Mouse (Mus musculus): ENCODE data around the gene Brip1. TPM values are rescaled to one million over a fixed set of nuclear protein-coding genes. Genes with fewer than 3 reads are reported as not detected.

The Brip1 gene
- polyA plus RNA-seq, 1 experiment from 2014 or later, result 5.6 TPM

GRCm38 (mm10) chr11:86115955-86116354 is 85.0 kb downstream of the Brip1 start:
- Histone ChIP-seq H3K4me1 (replicated peaks) (peaks cover 17% of the 10 kb centered on the region), H3K27ac (replicated peaks) (no peak overlapping the region), H3K4me3 (replicated peaks) (no peak overlapping the region), H3K4me2 (no peak overlapping the region), H3K9ac (no peak overlapping the region), H3K36me3 (replicated peaks) (no peaks in the 10 kb centered on the region), H3K9me3 (replicated peaks) (no peaks in the 10 kb centered on the region), H3K27me3 (no peaks in the 10 kb centered on the region)
- ATAC-seq (ENCODE audit: insufficient read depth), result no peak
- WGBS (ENCODE audit: insufficient replicate concordance), result 67% methylated on average over 1 of the region's 1 CpGs

- Histone ChIP-seq H3K4me3 (replicated peaks) (no peak overlapping the region), H3K9ac (no peak overlapping the region), H3K9me3 (replicated peaks) (no peaks in the 10 kb centered on the region), H3K36me3 (replicated peaks) (peaks cover 11% of the 10 kb centered on the region; the same call in 1 of the 2 replicates), H3K27me3 (no peaks in the 10 kb centered on the region), H3K27ac (replicated peaks) (no peak overlapping the region), H3K4me1 (replicated peaks) (no peaks in the 10 kb centered on the region), H3K4me2 (no peak overlapping the region)
- no peak for ATAC-seq (ENCODE audit: insufficient read depth)
- 81% methylated on average over 4 of the region's 4 CpGs for WGBS (ENCODE audit: insufficient replicate concordance)
These were observed 93.7 kb downstream of the Brip1 start for GRCm38 (mm10) chr11:86107276-86107675.

GRCm38 (mm10) chr11:86106596-86106995 is 94.4 kb downstream of the Brip1 start:
- Histone ChIP-seq H3K27ac (replicated peaks) (no peak overlapping the region), H3K27me3 (no peaks in the 10 kb centered on the region), H3K4me2 (no peak overlapping the region), H3K4me1 (replicated peaks) (no peaks in the 10 kb centered on the region), H3K36me3 (replicated peaks) (peaks cover 11% of the 10 kb centered on the region; the same call in 1 of the 2 replicates), H3K9ac (no peak overlapping the region), H3K4me3 (replicated peaks) (no peak overlapping the region), H3K9me3 (replicated peaks) (no peaks in the 10 kb centered on the region)
- no peak for ATAC-seq (ENCODE audit: insufficient read depth)

GRCm38 (mm10) chr11:86101191-86101590 is 99.8 kb downstream of the Brip1 start:
- no peak overlapping the region for H3K9ac ChIP-seq
- WGBS (ENCODE audit: insufficient replicate concordance), result 79% methylated on average over 6 of the region's 6 CpGs
- H3K36me3 ChIP-seq (replicated peaks), result peaks cover 15% of the 10 kb centered on the region
- H3K4me1 ChIP-seq (replicated peaks), result no peaks in the 10 kb centered on the region
- H3K27ac ChIP-seq (replicated peaks), result no peak overlapping the region
- H3K9me3 ChIP-seq (replicated peaks), result no peaks in the 10 kb centered on the region
- no peak for ATAC-seq (ENCODE audit: insufficient read depth)
- no peaks in the 10 kb centered on the region for H3K27me3 ChIP-seq
- no peak overlapping the region for H3K4me3 ChIP-seq (replicated peaks)
- no peak overlapping the region for H3K4me2 ChIP-seq

GRCm38 (mm10) chr11:86099341-86099740 is 101.7 kb downstream of the Brip1 start:
- ATAC-seq (ENCODE audit: insufficient read depth), result no peak
- no peaks in the 10 kb centered on the region for H3K27me3 ChIP-seq
- H3K9ac ChIP-seq, result no peak overlapping the region
- H3K4me2 ChIP-seq, result no peak overlapping the region
- 55% methylated on average over 2 of the region's 2 CpGs for WGBS (ENCODE audit: insufficient replicate concordance)
- no peak overlapping the region for H3K4me3 ChIP-seq (replicated peaks)
- H3K27ac ChIP-seq (replicated peaks), result no peak overlapping the region
- no peaks in the 10 kb centered on the region for H3K4me1 ChIP-seq (replicated peaks)
- no peaks in the 10 kb centered on the region for H3K9me3 ChIP-seq (replicated peaks)
- peaks cover 15% of the 10 kb centered on the region for H3K36me3 ChIP-seq (replicated peaks)

GRCm38 (mm10) chr11:86088815-86089214 is 112.2 kb downstream of the Brip1 start:
- no peak for ATAC-seq (ENCODE audit: insufficient read depth)
- no peak overlapping the region for H3K4me2 ChIP-seq
- H3K9me3 ChIP-seq (replicated peaks), result no peaks in the 10 kb centered on the region
- no peak overlapping the region for H3K4me3 ChIP-seq (replicated peaks)
- H3K9ac ChIP-seq, result no peak overlapping the region
- H3K4me1 ChIP-seq (replicated peaks), result no peaks in the 10 kb centered on the region
- no peaks in the 10 kb centered on the region for H3K27me3 ChIP-seq
- H3K36me3 ChIP-seq (replicated peaks), result no peaks in the 10 kb centered on the region
- H3K27ac ChIP-seq (replicated peaks), result no peak overlapping the region

- WGBS (ENCODE audit: insufficient replicate concordance), result 63% methylated on average over 4 of the region's 4 CpGs
- H3K4me1 ChIP-seq (replicated peaks), result no peaks in the 10 kb centered on the region
- H3K27ac ChIP-seq (replicated peaks), result no peak overlapping the region
- H3K4me3 ChIP-seq (replicated peaks), result no peak overlapping the region
- no peak for ATAC-seq (ENCODE audit: insufficient read depth)
- no peaks in the 10 kb centered on the region for H3K9me3 ChIP-seq (replicated peaks)
- no peak overlapping the region for H3K4me2 ChIP-seq
- no peaks in the 10 kb centered on the region for H3K27me3 ChIP-seq
- H3K36me3 ChIP-seq (replicated peaks), result no peaks in the 10 kb centered on the region
- H3K9ac ChIP-seq, result no peak overlapping the region
These were observed 116.5 kb downstream of the Brip1 start for GRCm38 (mm10) chr11:86084522-86084921.

GRCm38 (mm10) chr11:86078025-86078424 is 123.0 kb downstream of the Brip1 start:
- peaks cover 15% of the 10 kb centered on the region for H3K36me3 ChIP-seq (replicated peaks)
- ATAC-seq (ENCODE audit: insufficient read depth), result no peak
- H3K9ac ChIP-seq, result no peak overlapping the region
- 57% methylated on average over 8 of the region's 8 CpGs for WGBS (ENCODE audit: insufficient replicate concordance)
- H3K4me2 ChIP-seq, result no peak overlapping the region
- no peaks in the 10 kb centered on the region for H3K27me3 ChIP-seq
- H3K4me3 ChIP-seq (replicated peaks), result no peak overlapping the region
- no peak overlapping the region for H3K27ac ChIP-seq (replicated peaks)
- no peaks in the 10 kb centered on the region for H3K9me3 ChIP-seq (replicated peaks)
- H3K4me1 ChIP-seq (replicated peaks), result no peaks in the 10 kb centered on the region

- no peak overlapping the region for H3K4me2 ChIP-seq
- H3K36me3 ChIP-seq (replicated peaks), result peaks cover 17% of the 10 kb centered on the region
- 89% methylated on average over 7 of the region's 7 CpGs for WGBS (ENCODE audit: insufficient replicate concordance)
- ATAC-seq (ENCODE audit: insufficient read depth), result no peak
- no peak overlapping the region for H3K27ac ChIP-seq (replicated peaks)
- no peak overlapping the region for H3K4me3 ChIP-seq (replicated peaks)
- H3K9me3 ChIP-seq (replicated peaks), result no peaks in the 10 kb centered on the region
- H3K27me3 ChIP-seq, result no peaks in the 10 kb centered on the region
- H3K9ac ChIP-seq, result no peak overlapping the region
- no peaks in the 10 kb centered on the region for H3K4me1 ChIP-seq (replicated peaks)
These were observed 124.0 kb downstream of the Brip1 start for GRCm38 (mm10) chr11:86076966-86077365.

GRCm38 (mm10) chr11:86076403-86076802 is 124.6 kb downstream of the Brip1 start:
- H3K9me3 ChIP-seq (replicated peaks), result no peaks in the 10 kb centered on the region
- no peak overlapping the region for H3K4me2 ChIP-seq
- H3K4me3 ChIP-seq (replicated peaks), result no peak overlapping the region
- no peak for ATAC-seq (ENCODE audit: insufficient read depth)
- 80% methylated on average over 5 of the region's 5 CpGs for WGBS (ENCODE audit: insufficient replicate concordance)
- peaks cover 20% of the 10 kb centered on the region for H3K36me3 ChIP-seq (replicated peaks)
- H3K27me3 ChIP-seq, result no peaks in the 10 kb centered on the region
- H3K9ac ChIP-seq, result no peak overlapping the region
- H3K4me1 ChIP-seq (replicated peaks), result no peaks in the 10 kb centered on the region
- H3K27ac ChIP-seq (replicated peaks), result no peak overlapping the region

- H3K36me3 ChIP-seq (replicated peaks), result peaks cover 20% of the 10 kb centered on the region
- no peak for ATAC-seq (ENCODE audit: insufficient read depth)
- no peak overlapping the region for H3K4me2 ChIP-seq
- 70% methylated on average over 1 of the region's 1 CpGs for WGBS (ENCODE audit: insufficient replicate concordance)
- H3K27ac ChIP-seq (replicated peaks), result no peak overlapping the region
- H3K9ac ChIP-seq, result no peak overlapping the region
- H3K27me3 ChIP-seq, result no peaks in the 10 kb centered on the region
- H3K4me3 ChIP-seq (replicated peaks), result no peak overlapping the region
- no peaks in the 10 kb centered on the region for H3K4me1 ChIP-seq (replicated peaks)
- no peaks in the 10 kb centered on the region for H3K9me3 ChIP-seq (replicated peaks)
These were observed 125.6 kb downstream of the Brip1 start for GRCm38 (mm10) chr11:86075371-86075770.

GRCm38 (mm10) chr11:86068651-86069050 is 132.3 kb downstream of the Brip1 start:
- H3K4me1 ChIP-seq (replicated peaks), result no peaks in the 10 kb centered on the region
- H3K27ac ChIP-seq (replicated peaks), result no peak overlapping the region
- no peak overlapping the region for H3K4me2 ChIP-seq
- 73% methylated on average over 6 of the region's 6 CpGs for WGBS (ENCODE audit: insufficient replicate concordance)
- ATAC-seq (ENCODE audit: insufficient read depth), result no peak
- H3K36me3 ChIP-seq (replicated peaks), result 0 out of 2 replicates have a peak, but pooled peaks cover 8% of the 10 kb centered on the region
- no peak overlapping the region for H3K9ac ChIP-seq
- H3K4me3 ChIP-seq (replicated peaks), result no peak overlapping the region
- no peaks in the 10 kb centered on the region for H3K27me3 ChIP-seq
- H3K9me3 ChIP-seq (replicated peaks), result no peaks in the 10 kb centered on the region
